Mouse (Mus musculus): ENCODE data around the gene H2al1m. TPM values are rescaled to one million over a fixed set of nuclear protein-coding genes. Genes with fewer than 3 reads are reported as not detected.
"Not testable (repeated sequence)": the region's sequence is repeated elsewhere in the genome, so short reads cannot be mapped to it uniquely, and the experiment has no call there.

Gene H2al1m
- total RNA-seq, 2 experiments from 2014 or later = 18.6 TPM; not detected in 1

DNA sequence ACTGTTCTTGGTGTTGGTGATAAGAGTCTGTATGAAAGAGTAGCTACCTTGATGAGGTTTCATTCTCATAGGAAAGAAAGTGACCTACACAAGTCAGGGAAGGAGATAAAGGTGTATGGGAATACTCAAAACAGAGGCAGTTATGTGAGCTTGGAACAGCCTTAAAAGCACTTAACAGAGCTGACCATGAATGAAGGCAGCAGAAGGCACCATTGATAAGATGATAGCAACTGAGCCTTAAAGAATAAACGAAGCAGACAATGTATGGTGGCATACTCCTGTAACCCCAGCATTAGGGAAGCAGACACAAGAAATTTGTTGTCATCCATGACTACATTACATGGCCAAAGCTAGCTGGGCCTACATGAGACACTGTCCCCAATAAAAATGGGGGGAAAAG, 19.9 kb downstream of the H2al1m start:
- peak; percentile 83 for ATAC-seq (replicated peaks; ENCODE audit: low FRiP score, low TSS enrichment, poor library complexity, severe bottlenecking)

DNA sequence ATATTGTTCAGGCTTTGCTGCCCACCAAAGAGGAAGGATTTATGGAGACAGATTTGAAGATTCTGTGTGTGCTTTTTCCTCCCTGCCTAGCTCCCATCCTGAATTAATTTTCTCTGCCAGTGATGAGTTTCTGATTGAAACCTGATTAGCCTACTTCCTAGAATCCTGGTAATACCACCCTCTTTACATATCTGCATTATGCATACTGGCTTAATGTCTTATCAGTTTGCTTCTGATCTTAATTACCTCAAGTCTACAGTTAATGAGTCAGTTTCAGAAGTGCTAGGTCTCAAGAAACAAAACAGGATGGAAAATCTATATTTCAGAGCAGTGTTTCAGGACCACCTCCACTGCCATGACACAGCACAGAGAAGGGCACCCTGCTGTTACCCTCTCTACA, 32.9 kb downstream of the H2al1m start:
- peak; percentile 57 for ATAC-seq (replicated peaks; ENCODE audit: low FRiP score, low TSS enrichment, poor library complexity, severe bottlenecking)

DNA sequence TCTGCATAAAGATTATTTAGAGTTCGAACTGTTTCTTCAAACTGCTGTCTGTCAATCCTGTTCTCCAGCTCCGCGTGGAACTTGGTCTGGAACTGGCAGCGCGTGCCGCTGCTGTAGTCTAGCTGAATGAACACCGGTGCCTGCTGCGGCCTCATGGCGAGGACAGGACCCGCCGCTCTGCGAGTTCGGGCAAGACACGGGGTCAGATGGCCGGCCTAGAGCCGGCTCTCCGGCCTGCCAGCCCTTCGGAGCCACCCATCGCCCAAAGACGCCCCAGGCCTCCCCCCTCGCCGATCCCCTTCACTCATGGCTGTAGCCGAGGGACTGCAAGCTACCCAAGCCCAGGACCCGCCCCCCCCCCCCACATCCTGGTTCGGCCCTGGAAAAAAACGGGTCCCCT, 44.4 kb downstream of the H2al1m start:
- peak; percentile 47; the same call in 1 of the 2 replicates for ATAC-seq (replicated peaks; ENCODE audit: low FRiP score, low TSS enrichment, poor library complexity, severe bottlenecking)

DNA sequence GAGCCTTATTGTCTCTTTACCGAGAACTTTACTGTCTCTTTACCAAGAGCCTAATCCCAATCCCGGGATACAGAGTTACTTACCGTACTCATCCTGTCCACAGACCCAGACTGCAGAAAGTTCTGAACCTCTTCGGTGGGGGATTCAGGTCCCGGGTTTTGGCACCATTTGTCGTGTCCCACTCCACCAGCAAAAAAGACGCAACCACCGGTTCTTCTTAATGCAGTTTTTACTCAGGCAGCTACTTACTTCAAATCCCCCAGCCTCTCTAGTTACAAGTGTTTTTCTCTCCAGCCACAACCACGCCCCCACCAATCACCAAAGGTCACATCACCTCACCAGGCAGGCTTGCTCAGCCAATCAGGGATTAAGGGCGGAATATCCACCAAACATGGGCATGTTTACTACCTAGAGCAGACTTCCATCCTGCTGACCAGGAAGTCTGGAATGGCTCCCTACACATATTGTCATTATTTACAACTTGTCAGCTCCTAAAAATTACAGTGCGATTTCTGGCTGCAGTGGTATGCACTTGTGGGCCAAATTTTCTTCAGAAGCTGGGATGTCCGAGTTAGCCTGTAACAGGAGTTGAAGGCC, 48.9 kb downstream of the H2al1m start:
- not testable (repeated sequence) for ATAC-seq (replicated peaks; ENCODE audit: low FRiP score, low TSS enrichment, poor library complexity, severe bottlenecking)

DNA sequence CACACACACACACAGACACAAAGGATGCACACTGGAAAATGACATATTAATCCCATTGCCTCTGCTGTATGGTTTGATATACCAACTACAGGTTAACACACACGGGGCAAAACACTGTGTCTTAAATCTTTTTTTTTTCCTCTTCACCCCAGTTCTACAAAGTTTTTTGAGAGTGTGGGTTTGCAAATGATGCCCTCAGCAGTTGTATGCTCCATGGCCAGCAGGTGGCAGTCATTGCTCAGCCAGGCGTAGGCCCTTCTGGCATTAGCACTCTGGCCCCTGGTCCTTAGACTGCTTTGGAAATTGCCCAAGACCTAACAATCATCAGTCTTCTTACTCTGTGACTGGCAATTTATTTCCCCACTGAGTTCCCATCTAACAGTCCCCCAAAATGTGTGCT, 49.5 kb downstream of the H2al1m start:
- peak; percentile 90 for ATAC-seq (replicated peaks; ENCODE audit: low FRiP score, low TSS enrichment, poor library complexity, severe bottlenecking)

Other genes starting within 250 kb of the H2al1m start
- gene Fthl17f, start 220.7 kb upstream of the H2al1m start, total RNA-seq (2014; fragmentation: Nextera tagmentation) = not detected in 2 replicates
- gene Fthl17f, start 220.7 kb upstream of the H2al1m start, total RNA-seq (2017) = not detected in 2 replicates
- gene 4930402K13Rik, start 179.2 kb upstream of the H2al1m start, total RNA-seq (2014; fragmentation: Nextera tagmentation) = not detected in 2 replicates
- not detected in 2 replicates for gene 4930402K13Rik, start 179.2 kb upstream of the H2al1m start, total RNA-seq (2017)
- 0.07 TPM in 1 of 2 replicates, not detected in the other for gene Lancl3, start 83.9 kb upstream of the H2al1m start, total RNA-seq (2014; fragmentation: Nextera tagmentation)
- not detected in 2 replicates for gene Lancl3, start 83.9 kb upstream of the H2al1m start, total RNA-seq (2017)
- gene Gm14862, start 26.9 kb upstream of the H2al1m start, total RNA-seq (2014; fragmentation: Nextera tagmentation) = not detected in 2 replicates
- not detected in 2 replicates for gene Gm14862, start 26.9 kb upstream of the H2al1m start, total RNA-seq (2017)
- 45.8 and 46.1 TPM in 2 replicates for gene Xk, start 11.0 kb upstream of the H2al1m start, total RNA-seq (2014; fragmentation: Nextera tagmentation)
- 18.6 and 21.5 TPM in 2 replicates for gene Xk, start 11.0 kb upstream of the H2al1m start, total RNA-seq (2017)
- not detected in 2 replicates for gene H2al1k, start 66.9 kb downstream of the H2al1m start, total RNA-seq (2014; fragmentation: Nextera tagmentation)
- gene H2al1k, start 66.9 kb downstream of the H2al1m start, total RNA-seq (2017) = 6.0 TPM in 1 of 2 replicates, not detected in the other
- gene Cybb, start 204.0 kb downstream of the H2al1m start, total RNA-seq (2014; fragmentation: Nextera tagmentation) = 5.0 TPM in 1 of 2 replicates, not detected in the other
- 3.7 and 6.4 TPM in 2 replicates for gene Cybb, start 204.0 kb downstream of the H2al1m start, total RNA-seq (2017)